Mouse (Mus musculus) left cerebral cortex, postnatal 4 days (tissue): ENCODE measurements at regions not wholly inside any gene's neighbourhood (a gene's known extent, or its start where the extent isn't known, plus 50 kb on each side); places are given as distances from the start of the nearest gene placed in this dataset.

Experiments used
- DNase-seq: peaks from one replicate; pipeline ENCODE4 v3.0.0-alpha.2; 2022
- intact Hi-C: fragments of 180-260 bp; cut with DNase I; formaldehyde crosslinking; loops from one replicate; pipeline ENCODE4 v1.15.1; 2025

GRCm38 (mm10) chr6:123930951-123931350 is 77.7 kb upstream of the Vmn2r25 start:
- intact Hi-C loops, result loop anchor here (10.0 kb wide), 1 partner anchor 334 kb away; no protein-coding TSS in a partner anchor
- peak; percentile 31 for DNase-seq

GRCm38 (mm10) chr6:123937930-123938329 is 84.7 kb upstream of the Vmn2r25 start:
- DNase-seq, result no peak
- intact Hi-C loops, result loop anchor here (10.0 kb wide), 1 partner anchor 327 kb away; no protein-coding TSS in a partner anchor

DNA sequence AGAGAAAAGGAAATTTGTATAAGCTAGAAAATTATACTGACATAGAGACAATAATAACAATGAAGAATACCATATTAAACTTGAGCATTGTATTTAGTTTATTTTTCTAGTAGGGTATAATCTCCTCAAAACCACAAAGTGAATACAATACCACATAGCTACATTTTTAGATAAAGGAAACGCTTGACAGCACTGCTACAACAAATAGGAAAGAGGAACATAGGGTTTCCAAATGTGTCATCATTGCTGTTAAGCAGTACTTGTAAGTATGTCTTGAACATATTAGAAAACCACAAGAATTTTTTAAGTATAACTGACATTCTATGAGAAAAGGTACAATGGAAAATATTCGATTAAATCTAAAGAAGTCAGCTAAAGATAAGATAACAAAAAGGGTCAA is 63.0 kb upstream of the Vmn2r26 start:
- no peak for DNase-seq
- intact Hi-C loops, result no loop called here

DNA sequence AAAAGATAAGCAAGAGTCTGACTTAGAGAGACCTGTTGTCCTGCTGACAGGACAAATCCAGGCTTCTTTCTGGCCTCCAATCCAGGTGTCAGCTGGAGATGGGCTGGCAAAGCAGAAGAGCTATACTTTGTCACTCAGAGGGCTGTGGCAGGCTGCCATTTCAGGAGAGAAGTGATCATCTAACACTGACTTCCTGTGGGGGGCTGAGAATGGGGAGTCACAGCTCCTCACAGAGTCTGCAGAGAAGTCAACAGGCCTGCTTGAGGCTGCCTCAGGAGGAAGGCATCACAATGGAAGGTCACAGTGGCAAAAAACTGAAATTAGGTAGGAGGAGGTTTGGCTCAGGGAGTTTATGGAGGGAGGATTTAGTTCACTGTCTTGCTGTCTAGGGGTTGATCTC is 53.2 kb upstream of the Vmn2r26 start:
- DNase-seq, result peak; percentile 1
- intact Hi-C loops, result no loop called here
